Mouse (Mus musculus): ENCODE results near the gene Ier3.

DNA sequence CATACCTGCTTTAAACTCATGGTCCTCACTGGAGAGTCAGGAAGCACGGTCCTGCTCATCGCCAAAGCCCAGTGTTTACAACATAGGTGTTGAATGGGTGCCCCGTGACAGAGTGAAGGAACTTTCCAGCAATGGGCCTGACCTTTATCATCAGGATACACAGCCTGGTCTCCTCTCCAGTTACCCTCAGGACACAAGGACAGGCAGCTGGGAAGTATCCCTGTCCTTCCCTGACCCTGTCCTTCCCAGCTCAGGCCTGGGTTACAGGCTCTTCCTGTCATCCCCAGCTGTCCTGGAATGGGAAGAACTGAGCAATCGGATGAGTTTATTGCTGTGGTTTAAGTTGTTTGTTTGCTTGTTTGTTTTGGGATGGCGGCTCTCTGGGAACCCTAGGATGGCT is 38.6 kb upstream of the Ier3 start:
- TF ChIP-seq POLR2A (IDR thresholded peaks at IDR 0.05; ENCODE audit: low read depth, low read length): no peak
- no peak for TF ChIP-seq CTCF (IDR thresholded peaks at IDR 0.05; ENCODE audit: extremely low read depth, insufficient read depth, insufficient read length, insufficient replicate concordance)

Measured in spleen, adult 2 months (tissue).